Mouse (Mus musculus) stomach, embryonic 16.5 days (tissue): ENCODE results near the gene Oscp1. TPM values are rescaled to one million over a fixed set of nuclear protein-coding genes. Genes with fewer than 3 reads are reported as not detected.
A peak's percentile ranks its signal among the peaks of the same experiment; 100 is the strongest.

ENCODE experiments used
- ATAC-seq: fragments of 200-750 bp; cut with Nextera tagmentation; 2 replicates; pipeline ENCODE4 v1.8.0; 2017; ENCODE audit warnings: moderate number of reproducible peaks, moderate TSS enrichment; ENCODE audit not compliant: insufficient read depth, low FRiP score
- H3K27ac ChIP-seq: fragments of 300-500 bp; sonication (generic); 2 replicates; pipeline ENCODE4 v1.5.1; 2014; ENCODE audit warnings: low read length
- H3K27me3 ChIP-seq: fragments of 300-500 bp; sonication (generic); 2 replicates; pipeline ENCODE4 v1.6.1; 2014; ENCODE audit warnings: low read length, control low read depth, mixed read lengths; ENCODE audit not compliant: control insufficient read depth, insufficient read depth
- H3K36me3 ChIP-seq: fragments of 300-500 bp; sonication (generic); 2 replicates; pipeline ENCODE4 v1.6.1; 2014; ENCODE audit warnings: low read length; ENCODE audit not compliant: control insufficient read depth, insufficient read depth
- H3K4me1 ChIP-seq: fragments of 300-500 bp; sonication (generic); 2 replicates; pipeline ENCODE4 v1.6.1; 2014; ENCODE audit warnings: low read length, control low read depth, mixed read lengths; ENCODE audit not compliant: control insufficient read depth, insufficient read depth
- H3K4me2 ChIP-seq: fragments of 300-500 bp; sonication (generic); 2 replicates; pipeline ENCODE4 v1.6.1; 2014; ENCODE audit warnings: low read depth, low read length, mixed read lengths
- H3K4me3 ChIP-seq: fragments of 300-500 bp; sonication (generic); replicated peaks from 2 replicates; pipeline ENCODE4 v1.5.1; 2014; ENCODE audit warnings: mild to moderate bottlenecking, low read length
- H3K9ac ChIP-seq: fragments of 300-500 bp; sonication (generic); 2 replicates; pipeline ENCODE4 v1.6.1; 2014; ENCODE audit warnings: low read length
- H3K9me3 ChIP-seq: fragments of 300-500 bp; sonication (generic); replicated peaks from 2 replicates; pipeline ENCODE4 v1.6.1; 2016; ENCODE audit warnings: low read length, control low read depth; ENCODE audit not compliant: control insufficient read depth
- WGBS: fragments of 180-500 bp; shearing (Covaris S2); extraction: QIAGEN DNeasy Blood & Tissue Kit; methylation state at CpG from one replicate; pipeline ENCODE4 v1.1.7; 2014; 5-methylcytosine and 5-hydroxymethylcytosine counted together
- polyA plus RNA-seq: library from polyadenylated mRNA; unstranded; fragments of >200 nt; fragmentation: Nextera tagmentation; extraction: Ambion mirVana; gene quantifications from 2 replicates; pipeline ENCODE4 v1.2.1, GENCODE M21; 2015

Oscp1 gene
- polyA plus RNA-seq, 1 experiment from 2014 or later: 12.5 TPM

- Histone ChIP-seq H3K9ac (no peak overlapping the region), H3K4me3 (no peak overlapping the region), H3K9me3 (no peaks in the 10 kb centered on the region), H3K27me3 (no peaks in the 10 kb centered on the region), H3K4me1 (no peaks in the 10 kb centered on the region), H3K4me2 (no peak overlapping the region), H3K27ac (no peak overlapping the region), H3K36me3 (no peaks in the 10 kb centered on the region)
- no peak for ATAC-seq
- WGBS: 77% methylated on average over 5 of the region's 5 CpGs
These were observed 23.0 kb upstream of the Oscp1 start for GRCm38 (mm10) chr4:126035413-126035812.

- ATAC-seq: peak; percentile 97
- Histone ChIP-seq H3K27ac (peak within 1 kb of the TSS; percentile 84), H3K4me1 (peaks cover 7% of the 10 kb centered on the region), H3K9ac (peak within 1 kb of the TSS; percentile 91), H3K4me2 (peak within 1 kb of the TSS; percentile 98), H3K9me3 (no peaks in the 10 kb centered on the region), H3K4me3 (peak within 1 kb of the TSS; percentile 92), H3K36me3 (no peaks in the 10 kb centered on the region), H3K27me3 (no peaks in the 10 kb centered on the region)
- WGBS: under 1% methylated on average over 56 of the region's 56 CpGs
These were observed 11.3 kb upstream of the Oscp1 start, which contains the start of gene Mrps15 for GRCm38 (mm10) chr4:126046851-126047585. TSS of gene Mrps15 (plus strand) at chr4:126046925.

GRCm38 (mm10) chr4:126051617-126052016 is 6.7 kb upstream of the Oscp1 start:
- Histone ChIP-seq H3K4me3 (no peak overlapping the region), H3K27ac (no peak overlapping the region), H3K4me2 (no peak overlapping the region), H3K9me3 (no peaks in the 10 kb centered on the region), H3K27me3 (no peaks in the 10 kb centered on the region), H3K9ac (no peak overlapping the region), H3K36me3 (peaks cover 9% of the 10 kb centered on the region), H3K4me1 (peaks cover 7% of the 10 kb centered on the region)
- ATAC-seq: no peak
- 77% methylated on average over 7 of the region's 7 CpGs for WGBS

- ATAC-seq: no peak
- 13% methylated on average over 19 of the region's 19 CpGs for WGBS
- peak overlapping the region; percentile 73 for H3K9ac ChIP-seq
- H3K4me2 ChIP-seq: peak overlapping the region; percentile 84
- peak overlapping the region; percentile 49 for H3K27ac ChIP-seq
- no peaks in the 10 kb centered on the region for H3K9me3 ChIP-seq
- H3K27me3 ChIP-seq: no peaks in the 10 kb centered on the region
- H3K36me3 ChIP-seq: peaks cover 9% of the 10 kb centered on the region
- peaks cover 17% of the 10 kb centered on the region for H3K4me1 ChIP-seq
- peak overlapping the region; percentile 67 for H3K4me3 ChIP-seq
These were observed 895 bp upstream of the Oscp1 start for GRCm38 (mm10) chr4:126057207-126058133.

GRCm38 (mm10) chr4:126058997-126059362 is 615 bp downstream of the Oscp1 start:
- Histone ChIP-seq H3K4me1 (peaks cover 17% of the 10 kb centered on the region), H3K36me3 (peaks cover 9% of the 10 kb centered on the region), H3K9me3 (no peaks in the 10 kb centered on the region), H3K9ac (peak overlapping the region; percentile 73), H3K4me3 (peak overlapping the region; percentile 67), H3K27me3 (no peaks in the 10 kb centered on the region), H3K4me2 (peak overlapping the region; percentile 84), H3K27ac (no peak overlapping the region)
- WGBS: 37% methylated on average over 9 of the region's 9 CpGs
- ATAC-seq: no peak

DNA sequence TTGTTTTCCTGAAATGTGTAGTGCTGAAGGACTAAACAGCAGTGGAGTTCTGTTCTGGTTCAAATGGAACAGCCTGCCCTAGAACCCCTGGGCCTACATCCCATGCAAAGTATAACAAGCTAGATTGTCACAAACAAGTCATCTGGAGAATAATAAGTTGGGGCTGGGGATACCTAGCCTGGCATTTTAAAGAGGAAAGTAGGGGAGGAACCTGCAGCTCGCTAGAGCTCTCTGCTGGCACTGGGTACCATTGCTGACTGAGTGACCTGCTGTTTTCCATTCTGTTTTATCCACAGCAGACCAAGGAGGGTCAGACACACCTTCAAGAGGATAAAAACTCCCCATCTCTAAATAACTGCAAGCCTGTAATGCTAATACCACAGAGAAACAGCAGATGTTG is 4.5 kb downstream of the Oscp1 start:
- no peaks in the 10 kb centered on the region for H3K36me3 ChIP-seq

GRCm38 (mm10) chr4:126065241-126065640 is 6.9 kb downstream of the Oscp1 start:
- Histone ChIP-seq H3K36me3 (no peaks in the 10 kb centered on the region), H3K4me1 (no peaks in the 10 kb centered on the region), H3K4me3 (no peak overlapping the region), H3K4me2 (no peak overlapping the region), H3K27me3 (no peaks in the 10 kb centered on the region), H3K9ac (no peak overlapping the region), H3K9me3 (no peaks in the 10 kb centered on the region), H3K27ac (no peak overlapping the region)
- ATAC-seq: no peak
- 79% methylated on average over 7 of the region's 7 CpGs for WGBS

More for the DNA sequence above, 4.5 kb downstream of the Oscp1 start:
- Histone ChIP-seq H3K9me3 (no peaks in the 10 kb centered on the region), H3K4me1 (peaks cover 9% of the 10 kb centered on the region), H3K9ac (no peak overlapping the region), H3K27ac (no peak overlapping the region), H3K4me2 (no peak overlapping the region), H3K27me3 (no peaks in the 10 kb centered on the region), H3K4me3 (no peak overlapping the region)
- no peak for ATAC-seq
- WGBS: 42% methylated on average over 1 of the region's 1 CpGs

DNA sequence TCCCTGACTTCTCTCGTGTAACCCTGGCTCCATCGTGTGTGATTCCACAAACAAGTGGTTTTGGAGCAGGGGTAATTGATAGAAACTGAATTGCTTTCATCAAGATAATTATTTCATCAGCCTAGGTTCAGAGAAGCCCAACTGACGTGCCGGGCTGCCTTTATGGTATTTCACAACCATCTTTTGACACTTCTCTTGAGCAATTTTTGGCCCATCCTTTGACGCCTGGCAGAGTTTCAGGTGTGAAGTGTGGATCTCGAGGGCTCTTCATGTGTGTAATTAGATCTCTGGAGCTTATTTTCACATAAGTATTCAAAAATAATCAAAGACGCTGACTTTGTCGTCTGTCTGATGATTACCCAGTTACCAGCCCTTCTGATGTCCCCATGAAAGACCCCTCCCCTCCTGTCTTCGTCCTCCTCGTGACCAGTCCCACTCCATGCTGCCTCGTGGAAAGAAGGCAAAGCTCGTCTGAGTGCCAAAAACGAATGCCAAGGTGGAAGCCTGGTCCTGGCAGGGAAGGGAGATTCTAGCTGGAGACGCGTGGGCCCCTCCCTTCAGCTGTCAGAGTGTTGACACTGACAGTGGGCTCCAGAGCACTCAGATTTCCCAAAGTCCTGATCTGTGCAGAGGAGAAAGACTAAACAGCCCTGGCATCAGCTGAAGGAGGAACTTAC is 9.2 kb downstream of the Oscp1 start:
- Histone ChIP-seq H3K9me3 (no peaks in the 10 kb centered on the region), H3K4me3 (no peak overlapping the region), H3K27ac (no peak overlapping the region), H3K9ac (no peak overlapping the region), H3K4me1 (no peaks in the 10 kb centered on the region), H3K36me3 (no peaks in the 10 kb centered on the region), H3K27me3 (no peaks in the 10 kb centered on the region), H3K4me2 (no peak overlapping the region)
- WGBS: 67% methylated on average over 15 of the region's 15 CpGs
- ATAC-seq: no peak
